Mouse (Mus musculus) limb, embryonic 15.5 days (tissue): ENCODE results near the gene Ankrd6. TPM values are rescaled to one million over a fixed set of nuclear protein-coding genes. Genes with fewer than 3 reads are reported as not detected.

Experiments used
- ATAC-seq: fragments of 200-750 bp; cut with Nextera tagmentation; 2 replicates; pipeline ENCODE4 v1.8.0; 2017; ENCODE audit warnings: low read depth, moderate TSS enrichment; ENCODE audit not compliant: insufficient number of reproducible peaks, low FRiP score, low TSS enrichment
- H3K27ac ChIP-seq: fragments of 300-500 bp; sonication (generic); 2 replicates; pipeline ENCODE4 v1.5.1; 2015; ENCODE audit warnings: moderate library complexity, mild to moderate bottlenecking, inconsistent platforms
- H3K27me3 ChIP-seq: fragments of 300-500 bp; sonication (generic); 2 replicates; pipeline ENCODE4 v1.6.1; 2015; ENCODE audit warnings: inconsistent platforms
- H3K36me3 ChIP-seq: fragments of 300-500 bp; sonication (generic); 2 replicates; pipeline ENCODE4 v1.6.1; 2015; ENCODE audit warnings: inconsistent platforms
- H3K4me1 ChIP-seq: fragments of 300-500 bp; sonication (generic); 2 replicates; pipeline ENCODE4 v1.6.1; 2015; ENCODE audit warnings: inconsistent platforms
- H3K4me2 ChIP-seq: fragments of 300-500 bp; sonication (generic); 2 replicates; pipeline ENCODE4 v1.6.1; 2015; ENCODE audit warnings: mild to moderate bottlenecking, inconsistent platforms
- H3K4me3 ChIP-seq: fragments of 300-500 bp; sonication (generic); 2 replicates; pipeline ENCODE4 v1.5.1; 2015; ENCODE audit warnings: mild to moderate bottlenecking, inconsistent platforms
- H3K9ac ChIP-seq: fragments of 300-500 bp; sonication (generic); 2 replicates; pipeline ENCODE4 v1.6.1; 2015; ENCODE audit warnings: inconsistent platforms
- H3K9me3 ChIP-seq: fragments of 300-500 bp; sonication (generic); 2 replicates; pipeline ENCODE4 v1.6.1; 2016; ENCODE audit warnings: inconsistent platforms
- WGBS: fragments of 180-500 bp; shearing (Covaris S2); methylation state at CpG from one replicate; pipeline ENCODE4 v1.1.7; 2015; 5-methylcytosine and 5-hydroxymethylcytosine counted together
- polyA plus RNA-seq: library from polyadenylated mRNA; unstranded; fragments of >200 nt; fragmentation: Nextera tagmentation; extraction: Ambion mirVana; gene quantifications from 2 replicates; pipeline ENCODE4 v1.2.1, GENCODE M21; 2015

Ankrd6 gene
- polyA plus RNA-seq, 1 experiment from 2014 or later = 10.5 TPM

GRCm38 (mm10) chr4:32890735-32891098 lies 59.9 kb downstream of the Ankrd6 start:
- no peak overlapping the region for H3K4me3 ChIP-seq
- ATAC-seq = no peak
- no peaks in the 10 kb centered on the region for H3K9me3 ChIP-seq
- H3K4me1 ChIP-seq = peaks cover 8% of the 10 kb centered on the region; the same call in 1 of the 2 replicates
- H3K27me3 ChIP-seq = no peaks in the 10 kb centered on the region
- H3K36me3 ChIP-seq = no peaks in the 10 kb centered on the region
- H3K27ac ChIP-seq = no peak overlapping the region
- H3K4me2 ChIP-seq = no peak overlapping the region
- 73% methylated on average over 5 of the region's 5 CpGs for WGBS
- H3K9ac ChIP-seq = no peak overlapping the region

DNA sequence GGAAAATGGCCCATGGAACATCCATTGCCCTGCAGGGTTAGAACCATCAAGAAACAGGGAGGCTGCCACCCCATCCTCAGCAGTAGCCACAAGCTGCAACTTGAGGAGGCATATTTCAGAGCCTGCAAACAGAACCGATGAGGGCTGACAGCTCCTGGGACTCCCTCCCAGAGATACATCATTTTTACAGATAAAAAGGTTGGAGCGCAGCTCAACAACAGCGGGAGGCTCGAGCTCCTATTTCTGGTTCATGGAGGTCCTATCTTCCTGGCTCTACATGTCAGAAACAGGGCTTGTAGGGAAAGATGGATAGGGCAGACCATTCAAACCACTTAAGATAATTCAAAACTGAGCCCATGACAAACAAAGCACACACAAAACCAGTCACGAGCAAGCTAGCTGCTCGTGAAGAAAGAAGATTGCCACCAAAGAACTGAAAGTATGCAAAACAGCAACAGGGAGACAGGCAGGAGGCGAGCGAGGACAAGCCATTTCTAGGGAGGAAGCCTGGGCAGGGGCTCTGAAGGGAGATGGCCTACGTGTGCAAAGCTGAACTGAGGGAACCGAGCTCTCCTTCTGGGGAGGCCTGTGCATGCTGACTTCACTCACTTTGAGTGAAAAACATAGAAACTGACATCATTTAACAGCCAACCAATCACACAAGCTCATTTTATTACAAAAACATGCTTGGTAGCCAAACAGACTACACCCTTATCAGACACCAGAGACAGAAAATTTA lies 60.5 kb downstream of the Ankrd6 start:
- Histone ChIP-seq H3K27ac (no peak overlapping the region), H3K27me3 (no peaks in the 10 kb centered on the region), H3K9me3 (no peaks in the 10 kb centered on the region), H3K4me1 (peaks cover 8% of the 10 kb centered on the region; the same call in 1 of the 2 replicates), H3K9ac (no peak overlapping the region), H3K4me3 (no peak overlapping the region), H3K4me2 (no peak overlapping the region; the same call in 1 of the 2 replicates), H3K36me3 (no peaks in the 10 kb centered on the region)
- 50% methylated on average over 10 of the region's 10 CpGs for WGBS
- ATAC-seq = no peak

GRCm38 (mm10) chr4:32889246-32889645 lies 61.4 kb downstream of the Ankrd6 start:
- no peaks in the 10 kb centered on the region for H3K9me3 ChIP-seq
- peaks cover 8% of the 10 kb centered on the region; the same call in 1 of the 2 replicates for H3K4me1 ChIP-seq
- WGBS = 57% methylated on average over 11 of the region's 11 CpGs
- peak; percentile 49; the same call in 1 of the 2 replicates for ATAC-seq
- H3K4me2 ChIP-seq = no peak overlapping the region
- H3K27ac ChIP-seq = no peak overlapping the region
- H3K36me3 ChIP-seq = no peaks in the 10 kb centered on the region
- H3K27me3 ChIP-seq = no peaks in the 10 kb centered on the region
- no peak overlapping the region for H3K9ac ChIP-seq
- H3K4me3 ChIP-seq = no peak overlapping the region

DNA sequence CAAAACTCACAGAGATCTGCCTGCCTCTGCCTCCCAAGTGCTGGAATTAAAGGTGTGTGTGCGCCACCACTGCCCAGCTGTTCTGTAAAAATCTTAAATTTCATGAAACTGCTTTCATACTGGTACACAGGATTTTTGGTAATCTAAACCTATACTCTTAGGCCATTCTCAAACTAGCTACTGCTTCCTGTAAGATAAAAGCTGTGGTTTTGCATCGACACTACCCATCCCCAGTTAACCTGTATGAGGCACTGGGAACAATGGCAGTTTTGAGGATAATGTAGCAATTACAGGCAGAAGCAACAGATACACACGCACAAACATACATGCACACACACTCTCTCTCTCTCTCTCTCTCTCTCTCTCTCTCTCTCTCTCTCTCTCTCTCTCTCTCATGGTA lies 64.2 kb downstream of the Ankrd6 start:
- H3K27me3 ChIP-seq = no peaks in the 10 kb centered on the region
- no peak for ATAC-seq
- peaks cover 10% of the 10 kb centered on the region; the same call in 1 of the 2 replicates for H3K4me1 ChIP-seq
- H3K9ac ChIP-seq = no peak overlapping the region
- 91% methylated on average over 3 of the region's 3 CpGs for WGBS
- H3K9me3 ChIP-seq = no peaks in the 10 kb centered on the region
- no peak overlapping the region for H3K27ac ChIP-seq
- H3K36me3 ChIP-seq = no peaks in the 10 kb centered on the region
- H3K4me3 ChIP-seq = no peak overlapping the region
- no peak overlapping the region for H3K4me2 ChIP-seq

DNA sequence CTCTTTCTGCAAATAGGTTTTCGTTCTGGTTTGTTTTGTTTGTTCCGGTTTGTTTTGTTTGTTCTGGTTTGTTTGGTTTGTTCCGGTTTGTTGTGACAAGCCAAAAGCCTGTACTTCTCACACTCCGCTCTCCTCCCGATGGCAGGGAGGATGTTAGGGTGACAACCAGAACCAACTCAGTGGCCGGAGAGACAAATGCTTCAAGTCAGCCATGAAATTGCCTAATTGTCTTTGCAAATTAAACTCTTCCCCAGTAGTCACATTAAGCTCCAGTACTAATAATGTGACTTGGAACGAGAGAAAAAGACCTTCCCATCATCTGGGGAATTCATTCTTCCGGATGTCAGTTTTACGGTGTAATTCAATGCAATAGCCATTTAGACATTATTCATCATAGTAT lies 66.0 kb downstream of the Ankrd6 start:
- WGBS = 64% methylated on average over 9 of the region's 9 CpGs
- Histone ChIP-seq H3K4me3 (no peak overlapping the region), H3K36me3 (no peaks in the 10 kb centered on the region), H3K9ac (no peak overlapping the region), H3K27me3 (no peaks in the 10 kb centered on the region), H3K27ac (no peak overlapping the region), H3K4me2 (no peak overlapping the region), H3K4me1 (peaks cover 7% of the 10 kb centered on the region; the same call in 1 of the 2 replicates), H3K9me3 (no peaks in the 10 kb centered on the region)
- ATAC-seq = no peak

DNA sequence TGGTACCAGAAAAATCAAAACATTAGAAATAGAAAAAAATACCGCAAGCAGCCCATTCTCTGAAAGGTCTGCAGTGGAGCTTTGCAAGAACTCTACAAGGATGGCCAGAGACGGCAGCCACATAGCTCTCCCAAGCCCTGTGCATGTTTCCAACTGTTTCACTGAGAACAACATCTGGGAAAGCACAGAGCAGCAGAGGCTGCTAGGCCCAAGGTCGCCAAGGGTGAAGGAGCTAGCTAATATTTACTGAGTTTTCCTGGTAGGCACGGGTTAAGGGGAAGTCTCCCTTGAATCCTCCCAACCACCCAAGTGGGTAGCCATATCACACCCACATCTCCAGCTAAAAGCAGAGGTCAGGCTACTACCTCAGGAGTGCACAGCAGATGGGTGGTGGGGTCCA lies 69.6 kb downstream of the Ankrd6 start:
- H3K27me3 ChIP-seq = no peaks in the 10 kb centered on the region
- H3K4me1 ChIP-seq = peaks cover 7% of the 10 kb centered on the region; the same call in 1 of the 2 replicates
- no peaks in the 10 kb centered on the region for H3K36me3 ChIP-seq
- no peak overlapping the region for H3K9ac ChIP-seq
- H3K4me3 ChIP-seq = no peak overlapping the region
- H3K9me3 ChIP-seq = no peaks in the 10 kb centered on the region
- H3K4me2 ChIP-seq = no peak overlapping the region
- H3K27ac ChIP-seq = no peak overlapping the region
- no peak for ATAC-seq
- 71% methylated on average over 4 of the region's 4 CpGs for WGBS

GRCm38 (mm10) chr4:32874669-32875068 lies 76.0 kb downstream of the Ankrd6 start:
- no peak for ATAC-seq
- WGBS = 79% methylated on average over 4 of the region's 4 CpGs

DNA sequence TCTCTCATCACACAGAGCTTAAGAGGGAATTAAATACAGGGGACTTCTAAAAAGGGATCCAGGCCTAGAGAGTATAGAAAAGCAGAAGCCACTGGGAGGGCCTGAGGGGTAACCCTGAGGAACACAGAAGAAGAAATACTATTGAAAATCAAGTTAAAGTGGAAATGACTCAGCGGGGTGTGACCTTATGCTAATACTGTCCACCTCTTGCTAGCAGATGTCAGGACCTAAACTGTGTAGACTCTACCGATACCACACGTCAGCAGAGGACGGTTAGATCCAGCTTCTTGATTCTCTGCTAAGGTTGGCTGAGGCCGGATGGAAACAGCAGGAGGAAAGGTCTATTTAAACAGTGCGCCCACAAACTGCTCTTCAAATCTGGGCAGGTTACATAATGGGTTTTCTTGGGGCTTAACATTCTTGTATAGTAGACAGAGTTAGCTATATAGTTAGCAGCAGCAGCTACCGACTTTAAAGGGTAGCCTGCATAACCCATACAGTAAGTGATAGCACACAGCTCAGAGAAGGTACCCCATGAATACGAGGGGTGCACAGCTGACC lies 78.4 kb downstream of the Ankrd6 start:
- ATAC-seq = no peak
- no peaks in the 10 kb centered on the region for H3K27me3 ChIP-seq
- no peak overlapping the region for H3K4me2 ChIP-seq
- no peak overlapping the region for H3K9ac ChIP-seq
- no peaks in the 10 kb centered on the region for H3K9me3 ChIP-seq
- H3K4me1 ChIP-seq = 0 out of 2 replicates have a peak, but pooled peaks cover 3% of the 10 kb centered on the region
- no peak overlapping the region for H3K27ac ChIP-seq
- WGBS = 84% methylated on average over 8 of the region's 8 CpGs
- H3K36me3 ChIP-seq = no peaks in the 10 kb centered on the region
- no peak overlapping the region for H3K4me3 ChIP-seq

More at GRCm38 (mm10) chr4:32874669-32875068, 76.0 kb downstream of the Ankrd6 start:
- Histone ChIP-seq H3K9me3 (no peaks in the 10 kb centered on the region), H3K4me3 (no peak overlapping the region), H3K9ac (no peak overlapping the region), H3K4me1 (peaks cover 7% of the 10 kb centered on the region; the same call in 1 of the 2 replicates), H3K27ac (no peak overlapping the region), H3K36me3 (no peaks in the 10 kb centered on the region), H3K27me3 (no peaks in the 10 kb centered on the region), H3K4me2 (no peak overlapping the region)

- H3K27ac ChIP-seq = no peak overlapping the region
- H3K9ac ChIP-seq = no peak overlapping the region
- no peaks in the 10 kb centered on the region for H3K27me3 ChIP-seq
- 68% methylated on average over 9 of the region's 9 CpGs for whole genome bisulfite sequencing
- H3K9me3 ChIP-seq = no peaks in the 10 kb centered on the region
- H3K4me3 ChIP-seq = no peak overlapping the region
- H3K4me1 ChIP-seq = peaks cover under 1% of the 10 kb centered on the region; the same call in 1 of the 2 replicates
- no peaks in the 10 kb centered on the region for H3K36me3 ChIP-seq
- no peak overlapping the region for H3K4me2 ChIP-seq
- ATAC-seq = no peak
These were observed 81.3 kb downstream of the Ankrd6 start for GRCm38 (mm10) chr4:32869370-32869769.

GRCm38 (mm10) chr4:32868858-32869257 lies 81.8 kb downstream of the Ankrd6 start:
- peaks cover 6% of the 10 kb centered on the region; the same call in 1 of the 2 replicates for H3K4me1 ChIP-seq
- ATAC-seq = no peak
- no peaks in the 10 kb centered on the region for H3K9me3 ChIP-seq
- no peaks in the 10 kb centered on the region for H3K27me3 ChIP-seq
- no peak overlapping the region for H3K9ac ChIP-seq
- H3K36me3 ChIP-seq = no peaks in the 10 kb centered on the region
- no peak overlapping the region for H3K27ac ChIP-seq
- WGBS = 29% methylated on average over 8 of the region's 8 CpGs
- H3K4me3 ChIP-seq = no peak overlapping the region
- no peak overlapping the region for H3K4me2 ChIP-seq

GRCm38 (mm10) chr4:32868437-32868836 lies 82.2 kb downstream of the Ankrd6 start:
- Histone ChIP-seq H3K27ac (no peak overlapping the region), H3K27me3 (no peaks in the 10 kb centered on the region), H3K36me3 (no peaks in the 10 kb centered on the region), H3K4me1 (peaks cover 10% of the 10 kb centered on the region; the same call in 1 of the 2 replicates), H3K9ac (no peak overlapping the region), H3K4me3 (no peak overlapping the region), H3K9me3 (no peaks in the 10 kb centered on the region), H3K4me2 (no peak overlapping the region)
- WGBS = 82% methylated on average over 4 of the region's 4 CpGs
- no peak for ATAC-seq

- Histone ChIP-seq H3K36me3 (no peaks in the 10 kb centered on the region), H3K4me2 (no peak overlapping the region), H3K9ac (no peak overlapping the region), H3K4me1 (peaks cover 17% of the 10 kb centered on the region; the same call in 1 of the 2 replicates), H3K9me3 (no peaks in the 10 kb centered on the region), H3K27me3 (no peaks in the 10 kb centered on the region), H3K4me3 (no peak overlapping the region), H3K27ac (no peak overlapping the region)
- ATAC-seq = no peak
- WGBS = 86% methylated on average over 6 of the region's 6 CpGs
These were observed 83.2 kb downstream of the Ankrd6 start for GRCm38 (mm10) chr4:32867460-32867859.
